Comparison of ENCODE assay signal across 8 mouse cellular contexts in the genomic region with DNA sequence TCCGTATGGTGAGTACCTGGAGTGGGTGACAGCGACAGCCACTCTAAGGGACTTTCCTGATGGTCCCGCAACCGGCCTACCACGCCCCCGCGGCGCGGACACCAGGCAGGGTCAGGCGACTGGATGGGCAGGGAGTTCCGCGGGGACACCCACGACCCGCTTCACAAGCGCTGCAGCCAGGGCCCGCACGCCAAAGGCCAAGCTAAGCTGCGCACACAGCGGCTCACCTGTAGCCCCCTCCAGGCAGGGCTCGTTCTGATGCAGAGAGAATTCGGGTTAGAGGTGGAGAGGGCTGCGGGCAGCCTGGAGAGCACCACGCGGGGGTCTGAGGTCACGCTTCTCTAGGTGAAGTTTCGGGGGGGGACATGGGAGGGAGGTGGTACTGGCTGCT. TPM values are rescaled to one million over a fixed set of nuclear protein-coding genes. Genes with fewer than 3 reads are reported as not detected.
DNase-seq lines count a peak whose midpoint lies in the region; ATAC-seq and TF ChIP-seq lines count a peak whose summit lies in the region.

No protein-coding gene starts in this region.

- no peak for TF ChIP-seq EP300 in ES-Bruce4 (IDR thresholded peaks at IDR 0.05; ENCODE audit: insufficient read depth, low read depth, low read length)

- no peak for ATAC-seq in heart, embryonic 11.5 days (replicated peaks; ENCODE audit: insufficient number of reproducible peaks, low FRiP score, low TSS enrichment)
- ATAC-seq in forebrain, postnatal 0 days = peak; percentile 11; the same call in 1 of the 2 replicates
- ATAC-seq in activated CD4-positive, CD25-positive, alpha-beta regulatory T cell, adult 4 months = no peak

- 6% methylated on average over 26 of the region's 26 CpGs for WGBS in heart, embryonic 11.5 days (ENCODE audit: insufficient replicate concordance)
- 5% methylated on average over 26 of the region's 26 CpGs for WGBS in forebrain, postnatal 0 days
- WGBS in midbrain, embryonic 10.5 days = 4% methylated on average over 26 of the region's 26 CpGs

- no peak for DNase-seq in heart, postnatal 4 days
- no peak for DNase-seq in forebrain, postnatal 0 days
- DNase-seq in midbrain, embryonic 10.5 days (ENCODE audit: low spot score) = no peak
- DNase-seq in adrenal gland, postnatal 36 days = no peak
- no peak for DNase-seq in spleen, postnatal 10 days (ENCODE audit: low spot score in 2 of 2)

- TF ChIP-seq POLR2A in ES-Bruce4 (IDR thresholded peaks at IDR 0.05; ENCODE audit: insufficient read depth, low read length) = no peak

- peak overlapping the region; percentile 50 for H3K4me3 ChIP-seq in heart, embryonic 11.5 days (ENCODE audit: low read depth, low read length)
- H3K4me3 ChIP-seq in ES-Bruce4 (ENCODE audit: low read depth, low read length) = peak overlapping the region; percentile 64
- peak overlapping the region; percentile 53 for H3K4me3 ChIP-seq in forebrain, postnatal 0 days (ENCODE audit: low read depth, low read length)
- peak overlapping the region; percentile 69 for H3K4me3 ChIP-seq in midbrain, embryonic 10.5 days

- H3K4me2 ChIP-seq in heart, embryonic 11.5 days = peak overlapping the region; percentile 100
- H3K4me2 ChIP-seq in forebrain, postnatal 0 days (ENCODE audit: low read depth) = peak overlapping the region; percentile 100

- peak overlapping the region; percentile 63 for H3K9ac ChIP-seq in heart, embryonic 11.5 days (ENCODE audit: low read depth, low read length)
- peak overlapping the region; percentile 26 for H3K9ac ChIP-seq in ES-Bruce4 (ENCODE audit: low read depth, poor library complexity, severe bottlenecking)
- H3K9ac ChIP-seq in forebrain, postnatal 0 days = peak overlapping the region; percentile 14; the same call in 1 of the 2 replicates

- no peak for TF ChIP-seq CTCF in ES-Bruce4 (IDR thresholded peaks at IDR 0.05; ENCODE audit: low read depth, low read length)
- no peak for TF ChIP-seq CTCF in forebrain, postnatal 0 days (IDR thresholded peaks at IDR 0.05; ENCODE audit: low read depth)

- H3K27me3 ChIP-seq in heart, embryonic 11.5 days (ENCODE audit: control insufficient read depth, insufficient read depth, low read length) = peaks cover 20% of the 10 kb centered on the region
- no peaks in the 10 kb centered on the region for H3K27me3 ChIP-seq in ES-Bruce4 (ENCODE audit: control insufficient read depth, insufficient read depth, low read length, poor library complexity, severe bottlenecking)
- no peaks in the 10 kb centered on the region for H3K27me3 ChIP-seq in forebrain, postnatal 0 days (ENCODE audit: insufficient read depth, low read length)
- peaks cover 68% of the 10 kb centered on the region for H3K27me3 ChIP-seq in midbrain, embryonic 10.5 days (ENCODE audit: low read depth, poor library complexity, severe bottlenecking)

- no peaks in the 10 kb centered on the region for H3K9me3 ChIP-seq in heart, embryonic 11.5 days (replicated peaks; ENCODE audit: control insufficient read depth, low read length)
- no peaks in the 10 kb centered on the region for H3K9me3 ChIP-seq in ES-Bruce4 (replicated peaks; ENCODE audit: control insufficient read depth, insufficient read depth, low read length, poor library complexity, severe bottlenecking)
- no peaks in the 10 kb centered on the region for H3K9me3 ChIP-seq in forebrain, postnatal 0 days (ENCODE audit: low read length)
- no peaks in the 10 kb centered on the region for H3K9me3 ChIP-seq in midbrain, embryonic 10.5 days (replicated peaks)

- H3K4me1 ChIP-seq in heart, embryonic 11.5 days (ENCODE audit: control insufficient read depth, insufficient read depth, low read length) = peaks cover 24% of the 10 kb centered on the region
- H3K4me1 ChIP-seq in ES-Bruce4 (ENCODE audit: control insufficient read depth, insufficient read depth, low read length) = no peaks in the 10 kb centered on the region
- H3K4me1 ChIP-seq in forebrain, postnatal 0 days (ENCODE audit: insufficient read depth) = no peaks in the 10 kb centered on the region
- peaks cover 28% of the 10 kb centered on the region for H3K4me1 ChIP-seq in midbrain, embryonic 10.5 days

- no peak overlapping the region for H3K27ac ChIP-seq in heart, embryonic 11.5 days (ENCODE audit: low read depth, low read length)
- no peak overlapping the region for H3K27ac ChIP-seq in ES-Bruce4 (ENCODE audit: insufficient read depth, low read length)
- no peak overlapping the region for H3K27ac ChIP-seq in forebrain, postnatal 0 days (ENCODE audit: low read depth, low read length)
- peak overlapping the region; percentile 3; the same call in 1 of the 2 replicates for H3K27ac ChIP-seq in midbrain, embryonic 10.5 days (replicated peaks)

- H3K36me3 ChIP-seq in heart, embryonic 11.5 days (ENCODE audit: control insufficient read depth, insufficient read depth, low read length) = no peaks in the 10 kb centered on the region
- H3K36me3 ChIP-seq in ES-Bruce4 (ENCODE audit: control insufficient read depth, insufficient read depth, low read length, poor library complexity, severe bottlenecking) = no peaks in the 10 kb centered on the region
- peaks cover 11% of the 10 kb centered on the region; the same call in 1 of the 2 replicates for H3K36me3 ChIP-seq in forebrain, postnatal 0 days (ENCODE audit: insufficient read depth)
- 0 out of 2 replicates have a peak, but pooled peaks cover 8% of the 10 kb centered on the region for H3K36me3 ChIP-seq in midbrain, embryonic 10.5 days

RNA-seq across cellular contexts. Expression of a gene that starts 0.3 kb away (rescaled TPM):
- polyA plus RNA-seq in heart, embryonic 11.5 days (2014; fragmentation: Nextera tagmentation; extraction: Ambion mirVana) = 6.4 and 7.4 TPM in 2 replicates
- total RNA-seq in heart, postnatal 4 days (2021) = 1 to 10 TPM; 2.2 to 2.3 TPM
- 2.2 and 6.0 TPM in 2 replicates for polyA plus RNA-seq in ES-Bruce4 (2011; ENCODE audit: insufficient read depth, insufficient read length, low read depth, missing spikeins)
- 0.38 TPM in 1 of 2 replicates, not detected in the other for total RNA-seq in forebrain, postnatal 0 days (2014; rRNA removed)
- polyA plus RNA-seq in forebrain, postnatal 0 days (2015; fragmentation: Nextera tagmentation; extraction: Ambion mirVana) = 1.5 and 1.9 TPM in 2 replicates
- polyA plus RNA-seq in midbrain, embryonic 10.5 days (2016; fragmentation: Nextera tagmentation; extraction: Ambion mirVana) = 2.7 and 3.2 TPM in 2 replicates
- 10 to 100 TPM; 16.1 to 23.8 TPM for total RNA-seq in adrenal gland, postnatal 36 days (2021)
- not detected for polyA plus RNA-seq in activated CD4-positive, CD25-positive, alpha-beta regulatory T cell, adult 4 months (2017; shearing (Covaris generic))

RNA-seq across cellular contexts. Expression of a gene that starts 6.4 kb away (rescaled TPM):
- 0.25 TPM in 1 of 2 replicates, not detected in the other for polyA plus RNA-seq in heart, embryonic 11.5 days (2014; fragmentation: Nextera tagmentation; extraction: Ambion mirVana)
- total RNA-seq in heart, postnatal 4 days (2021) = not detected
- 0.21 TPM in 1 of 2 replicates, not detected in the other for polyA plus RNA-seq in ES-Bruce4 (2011; ENCODE audit: insufficient read depth, insufficient read length, low read depth, missing spikeins)
- total RNA-seq in forebrain, postnatal 0 days (2014; rRNA removed) = 0.08 TPM in 1 of 2 replicates, not detected in the other
- 0.09 and 0.28 TPM in 2 replicates for polyA plus RNA-seq in forebrain, postnatal 0 days (2015; fragmentation: Nextera tagmentation; extraction: Ambion mirVana)
- 0.72 and 1.1 TPM in 2 replicates for polyA plus RNA-seq in midbrain, embryonic 10.5 days (2016; fragmentation: Nextera tagmentation; extraction: Ambion mirVana)
- total RNA-seq in adrenal gland, postnatal 36 days (2021) = under 1 TPM; 0.13 TPM
- polyA plus RNA-seq in activated CD4-positive, CD25-positive, alpha-beta regulatory T cell, adult 4 months (2017; shearing (Covaris generic)) = under 1 TPM; 0.29 to 0.70 TPM

RNA-seq across cellular contexts. Expression of a gene that starts 11.0 kb away (rescaled TPM):
- polyA plus RNA-seq in heart, embryonic 11.5 days (2014; fragmentation: Nextera tagmentation; extraction: Ambion mirVana) = 30.3 and 33.3 TPM in 2 replicates
- 10 to 100 TPM; 16.2 to 18.9 TPM for total RNA-seq in heart, postnatal 4 days (2021)
- 22.0 and 25.4 TPM in 2 replicates for polyA plus RNA-seq in ES-Bruce4 (2011; ENCODE audit: insufficient read depth, insufficient read length, low read depth, missing spikeins)
- total RNA-seq in forebrain, postnatal 0 days (2014; rRNA removed) = 45.8 and 57.3 TPM in 2 replicates
- 36.4 and 39.5 TPM in 2 replicates for polyA plus RNA-seq in forebrain, postnatal 0 days (2015; fragmentation: Nextera tagmentation; extraction: Ambion mirVana)
- polyA plus RNA-seq in midbrain, embryonic 10.5 days (2016; fragmentation: Nextera tagmentation; extraction: Ambion mirVana) = 47.4 and 49.9 TPM in 2 replicates
- 10 to 100 TPM; 63.6 to 65.0 TPM for total RNA-seq in adrenal gland, postnatal 36 days (2021)
- 10 to 100 TPM; 10.5 to 15.3 TPM for polyA plus RNA-seq in activated CD4-positive, CD25-positive, alpha-beta regulatory T cell, adult 4 months (2017; shearing (Covaris generic))

RNA-seq across cellular contexts. Expression of a gene that starts 40.6 kb away (rescaled TPM):
- 30.4 and 37.0 TPM in 2 replicates for polyA plus RNA-seq in heart, embryonic 11.5 days (2014; fragmentation: Nextera tagmentation; extraction: Ambion mirVana)
- 10 to 100 TPM; 18.8 to 22.3 TPM for total RNA-seq in heart, postnatal 4 days (2021)
- 11.9 and 13.4 TPM in 2 replicates for polyA plus RNA-seq in ES-Bruce4 (2011; ENCODE audit: insufficient read depth, insufficient read length, low read depth, missing spikeins)
- total RNA-seq in forebrain, postnatal 0 days (2014; rRNA removed) = 37.4 and 38.6 TPM in 2 replicates
- polyA plus RNA-seq in forebrain, postnatal 0 days (2015; fragmentation: Nextera tagmentation; extraction: Ambion mirVana) = 58.3 and 62.5 TPM in 2 replicates
- polyA plus RNA-seq in midbrain, embryonic 10.5 days (2016; fragmentation: Nextera tagmentation; extraction: Ambion mirVana) = 56.1 and 57.4 TPM in 2 replicates
- 10 to 100 TPM; 30.2 to 30.5 TPM for total RNA-seq in adrenal gland, postnatal 36 days (2021)
- polyA plus RNA-seq in activated CD4-positive, CD25-positive, alpha-beta regulatory T cell, adult 4 months (2017; shearing (Covaris generic)) = 10 to 100 TPM; 31.4 to 44.0 TPM

RNA-seq across cellular contexts. Expression of a gene that starts 40.7 kb away (rescaled TPM):
- polyA plus RNA-seq in heart, embryonic 11.5 days (2014; fragmentation: Nextera tagmentation; extraction: Ambion mirVana) = 13.5 and 18.4 TPM in 2 replicates
- total RNA-seq in heart, postnatal 4 days (2021) = 10 to 100 TPM; 12.1 to 13.2 TPM
- 12.0 and 12.5 TPM in 2 replicates for polyA plus RNA-seq in ES-Bruce4 (2011; ENCODE audit: insufficient read depth, insufficient read length, low read depth, missing spikeins)
- 30.6 and 41.9 TPM in 2 replicates for total RNA-seq in forebrain, postnatal 0 days (2014; rRNA removed)
- 25.2 and 27.0 TPM in 2 replicates for polyA plus RNA-seq in forebrain, postnatal 0 days (2015; fragmentation: Nextera tagmentation; extraction: Ambion mirVana)
- 24.5 and 26.2 TPM in 2 replicates for polyA plus RNA-seq in midbrain, embryonic 10.5 days (2016; fragmentation: Nextera tagmentation; extraction: Ambion mirVana)
- total RNA-seq in adrenal gland, postnatal 36 days (2021) = 10 to 100 TPM; 14.4 to 14.6 TPM
- polyA plus RNA-seq in activated CD4-positive, CD25-positive, alpha-beta regulatory T cell, adult 4 months (2017; shearing (Covaris generic)) = 10 to 100 TPM; 21.8 to 29.0 TPM
